Mouse (Mus musculus): ENCODE data around the gene Arid1a.

Arid1a gene

DNA sequence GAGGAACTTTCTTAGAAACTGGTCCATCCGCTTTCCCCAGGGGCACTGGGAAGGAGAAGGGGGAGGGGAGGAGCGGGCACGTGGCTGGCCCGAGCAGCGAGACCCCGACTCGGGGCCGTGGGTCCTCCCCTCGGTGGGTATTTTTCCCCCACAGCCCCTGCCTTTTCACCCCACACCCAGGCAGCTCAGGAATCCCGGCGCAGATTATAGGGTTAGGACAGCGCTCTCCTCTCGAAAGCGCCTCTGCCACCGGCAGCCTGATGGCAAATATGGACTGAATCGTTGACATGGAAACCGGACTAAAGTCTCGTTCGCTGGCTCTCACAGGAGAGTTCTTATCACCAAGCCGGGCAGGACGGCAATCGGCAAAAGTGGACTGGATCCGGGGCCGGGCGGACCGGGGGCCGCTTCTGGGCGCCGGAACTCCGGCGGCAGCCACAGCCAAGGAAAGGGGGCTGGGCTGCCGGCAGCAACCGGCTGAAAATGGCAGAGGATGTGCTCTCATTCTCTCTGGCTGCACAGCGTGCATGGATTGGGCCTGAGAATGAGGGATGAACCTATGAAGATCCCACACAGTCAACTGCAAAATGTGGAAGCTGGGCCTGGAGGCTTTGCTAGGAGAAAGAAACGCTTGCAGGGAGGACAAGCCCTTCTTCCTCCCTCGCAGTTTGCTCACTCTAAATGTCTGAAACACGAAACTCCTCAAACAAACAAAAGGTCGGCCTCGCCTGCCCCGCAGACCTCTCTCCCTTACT, at the start of gene Arid1a:
TSS of gene Arid1a (minus strand) at position 256 of the 755 bp plus-strand sequence.
- peak; percentile 92 to 95 for DNase-seq (ENCODE audit: low spot score in 2 of 2)

DNA sequence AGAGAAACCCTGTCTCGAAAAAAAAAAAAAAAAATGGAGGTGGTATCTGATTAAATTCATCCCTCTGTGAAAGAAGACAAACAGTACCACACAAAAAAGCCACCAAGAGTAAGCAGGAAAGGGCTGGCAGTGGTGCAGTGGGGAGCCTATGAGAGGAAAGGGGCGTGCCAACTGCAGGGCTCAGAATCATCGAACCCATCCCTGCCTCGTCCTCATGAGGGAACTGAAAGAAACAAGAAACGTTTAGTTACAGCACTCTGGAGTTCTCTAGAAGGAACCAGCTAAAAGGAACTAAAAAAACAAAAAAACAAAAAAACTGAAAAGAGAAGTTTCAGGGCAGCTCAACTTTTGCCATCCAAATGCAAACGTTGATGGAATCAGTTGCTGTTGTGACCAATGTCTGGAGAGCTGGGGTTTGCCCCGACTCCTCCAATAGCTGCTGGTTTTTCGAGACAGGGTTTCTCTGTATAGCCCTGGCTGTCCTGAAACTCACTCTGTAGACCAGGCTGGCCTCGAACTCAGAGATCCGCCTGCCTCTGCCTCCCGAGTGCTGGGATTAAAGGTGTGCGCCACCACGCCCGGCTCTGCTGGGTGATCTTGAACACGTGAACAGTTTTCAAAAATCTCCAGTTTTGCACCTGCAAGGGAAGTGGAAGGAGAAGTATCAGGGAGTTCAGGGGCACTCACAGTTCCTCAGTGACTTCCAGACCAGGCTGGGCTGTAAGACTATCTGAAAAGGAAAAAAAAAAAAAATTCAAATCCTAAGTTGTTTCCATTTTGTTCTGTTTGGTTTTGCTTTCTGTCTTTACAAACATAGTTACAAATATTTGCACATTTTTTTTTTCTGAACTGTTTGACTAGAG, 48.1 kb upstream of the Arid1a start:
- DNase-seq (ENCODE audit: low spot score in 2 of 2): no peak

DNA sequence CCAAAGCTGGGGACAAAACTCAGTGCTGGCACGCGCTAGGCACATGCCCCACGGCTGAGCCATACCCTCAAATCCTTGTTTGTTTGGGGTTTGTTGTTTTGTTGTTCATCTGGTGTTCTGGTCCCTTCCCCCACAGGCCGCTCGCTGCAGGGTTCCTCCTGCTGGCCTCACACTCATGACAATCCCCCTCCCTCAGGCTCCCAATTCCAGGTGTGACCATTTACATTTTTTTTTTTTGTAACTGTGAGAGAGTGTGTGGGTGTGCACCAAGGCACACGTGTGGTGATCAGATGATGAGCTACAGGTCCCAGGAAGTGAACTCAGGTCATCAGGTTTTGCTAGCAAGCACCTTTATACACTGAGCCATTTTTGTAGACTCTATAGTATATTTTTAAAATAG, 44.0 kb upstream of the Arid1a start:
- no peak for DNase-seq (ENCODE audit: low spot score in 2 of 2)

DNA sequence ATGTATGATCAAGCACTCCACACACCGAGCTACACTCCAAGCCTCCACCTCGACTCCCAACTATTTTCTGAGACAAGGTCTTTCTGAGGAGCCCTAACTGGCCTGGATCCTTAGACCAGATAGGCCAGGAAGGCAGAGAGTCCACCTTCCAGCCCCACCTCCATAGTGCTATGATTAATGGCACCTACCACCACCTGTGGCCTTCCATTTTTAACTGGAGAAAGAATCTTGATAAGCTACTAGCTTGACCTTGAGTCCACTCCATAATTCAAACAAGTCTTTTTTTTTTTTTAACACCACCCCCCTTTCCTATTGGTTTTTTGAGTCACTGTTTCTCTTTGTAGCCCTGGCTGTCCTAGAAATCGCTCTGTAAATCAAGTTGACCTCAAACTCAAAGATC, 36.7 kb upstream of the Arid1a start:
- no peak for DNase-seq (ENCODE audit: low spot score in 2 of 2)

DNA sequence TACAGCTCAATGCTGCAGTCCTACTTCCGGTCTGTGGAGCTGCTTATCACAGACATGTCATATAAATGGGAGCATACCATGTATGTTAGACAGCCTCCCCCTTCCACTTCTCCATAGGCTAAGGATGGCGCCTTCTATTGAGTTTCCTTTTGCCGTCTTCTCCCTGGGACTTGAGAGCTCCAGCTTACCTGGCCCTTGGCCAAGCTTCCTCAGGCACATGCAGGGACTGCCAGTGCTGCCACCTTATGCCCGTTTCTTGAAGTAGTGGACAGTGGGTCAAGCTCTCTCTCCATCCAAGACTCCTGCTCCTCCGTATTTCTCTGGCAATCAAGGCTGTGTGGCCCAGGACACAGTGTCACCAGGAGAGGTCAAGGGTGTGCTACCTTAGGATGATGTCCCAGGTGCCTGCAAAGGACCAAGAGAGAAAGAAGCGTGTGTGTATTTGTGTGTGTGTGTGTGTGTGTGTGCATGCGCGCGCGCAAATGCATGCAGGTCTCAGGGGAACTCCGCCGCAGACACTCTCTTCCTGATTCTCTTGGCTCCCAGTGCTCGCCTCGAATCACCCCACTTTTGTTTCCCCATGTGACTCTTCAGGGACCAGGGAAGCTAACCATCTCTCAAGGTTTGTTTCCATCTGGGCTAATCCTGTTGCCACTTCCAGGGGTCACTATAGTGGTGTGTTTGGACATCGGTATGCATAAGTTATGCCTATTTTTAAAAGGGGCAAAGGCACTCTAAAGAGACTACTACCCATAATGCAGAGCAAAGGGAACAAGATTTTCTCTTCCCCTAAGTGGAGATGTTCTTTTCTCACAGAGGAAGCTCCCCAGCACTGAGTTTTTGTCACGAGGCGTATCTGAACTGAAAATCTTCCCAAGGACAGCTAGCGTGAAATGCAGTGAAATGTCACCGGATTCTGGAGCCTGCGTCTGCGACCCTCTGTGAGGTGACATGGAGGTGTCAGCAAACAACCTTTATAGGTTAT, 18.3 kb upstream of the Arid1a start:
- peak; percentile 35 to 77 for DNase-seq (ENCODE audit: low spot score in 2 of 2)

DNA sequence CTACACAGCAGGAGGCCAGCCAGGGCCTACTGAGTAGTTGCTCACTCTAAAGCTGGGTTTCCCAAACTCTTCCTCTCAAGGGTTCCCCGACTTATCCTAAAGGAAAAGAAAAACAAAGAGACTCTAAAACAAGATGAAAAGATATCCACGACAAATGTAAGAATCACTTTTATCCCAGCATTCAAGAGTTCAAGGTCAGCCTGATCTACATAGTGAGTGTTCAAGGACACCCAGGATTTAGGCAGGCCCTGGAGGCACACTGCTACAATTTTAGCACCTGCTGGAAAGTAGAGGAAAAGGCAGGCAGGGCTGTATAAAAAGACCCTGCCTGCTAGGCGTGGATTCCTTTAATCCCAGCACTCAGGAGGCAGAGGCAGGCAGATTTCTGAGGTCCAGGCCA, 12.6 kb upstream of the Arid1a start:
- no peak for DNase-seq (ENCODE audit: low spot score in 2 of 2)

DNA sequence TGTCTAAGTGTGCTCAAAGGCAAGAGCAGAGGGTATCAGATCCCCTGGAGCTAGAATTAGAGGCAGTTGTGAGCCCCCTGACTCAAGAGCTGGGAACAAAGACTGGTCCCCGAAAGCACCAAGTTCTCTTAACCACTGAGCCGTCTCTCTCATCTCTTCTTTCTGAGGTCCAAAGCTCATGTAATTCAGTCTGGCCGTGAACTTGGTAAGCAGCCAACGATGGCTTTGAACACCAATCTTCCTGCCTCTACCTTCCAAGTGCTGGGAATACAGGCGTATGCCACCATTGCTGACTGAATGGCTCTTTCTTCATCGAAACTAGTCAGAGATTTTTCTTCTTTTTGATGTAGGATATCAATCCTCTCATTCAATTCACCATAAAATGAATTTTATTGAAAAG, 6.5 kb upstream of the Arid1a start:
- DNase-seq (ENCODE audit: low spot score in 2 of 2): no peak

DNA sequence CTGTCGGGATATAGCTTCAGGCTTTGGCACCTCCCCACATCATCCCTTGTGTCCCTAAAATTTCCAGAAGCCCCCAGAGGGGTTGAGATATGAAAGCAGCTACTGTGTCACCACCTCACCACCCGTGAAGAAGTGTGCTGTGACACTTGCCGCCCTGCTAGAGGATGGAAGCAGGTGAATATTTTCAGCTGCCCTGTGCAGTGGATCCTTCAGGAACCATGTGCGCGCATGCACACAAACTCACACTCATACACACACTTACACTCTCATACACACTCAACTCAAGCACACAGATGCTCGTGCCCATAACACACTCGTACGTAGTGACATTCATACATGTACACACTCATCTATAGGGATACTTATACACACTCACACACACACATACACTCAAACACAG, 3.1 kb upstream of the Arid1a start:
- DNase-seq (ENCODE audit: low spot score in 2 of 2): no peak

DNA sequence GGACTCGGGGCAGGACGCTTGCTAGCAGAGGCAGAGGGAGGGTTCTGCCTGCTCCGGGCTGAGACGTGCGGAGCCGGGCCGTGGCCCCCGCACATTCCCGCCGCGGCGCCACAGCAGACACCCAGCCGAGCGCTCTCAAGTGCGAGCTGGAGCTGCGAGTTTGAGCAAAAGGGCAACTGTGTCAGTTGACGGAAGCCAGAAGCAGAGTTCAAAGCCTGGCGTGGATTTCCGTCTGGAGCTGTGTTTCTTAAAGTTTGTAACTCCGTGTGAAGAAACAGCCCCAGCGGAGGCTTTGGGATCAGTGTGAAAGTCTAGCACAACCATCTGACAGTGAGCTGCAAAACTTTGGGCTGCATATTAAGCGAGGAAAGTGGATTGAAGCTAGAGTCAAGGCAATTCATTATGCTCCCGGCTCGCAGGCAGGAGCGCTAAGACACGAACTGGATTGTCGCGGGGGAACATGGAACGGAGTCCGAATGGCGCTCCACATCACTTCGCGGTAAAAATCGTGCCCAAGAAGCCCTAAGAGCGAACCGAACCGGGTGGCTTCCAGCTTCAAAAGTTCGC, 783 bp upstream of the Arid1a start:
- DNase-seq (ENCODE audit: low spot score in 2 of 2): peak; percentile 83 to 95

DNA sequence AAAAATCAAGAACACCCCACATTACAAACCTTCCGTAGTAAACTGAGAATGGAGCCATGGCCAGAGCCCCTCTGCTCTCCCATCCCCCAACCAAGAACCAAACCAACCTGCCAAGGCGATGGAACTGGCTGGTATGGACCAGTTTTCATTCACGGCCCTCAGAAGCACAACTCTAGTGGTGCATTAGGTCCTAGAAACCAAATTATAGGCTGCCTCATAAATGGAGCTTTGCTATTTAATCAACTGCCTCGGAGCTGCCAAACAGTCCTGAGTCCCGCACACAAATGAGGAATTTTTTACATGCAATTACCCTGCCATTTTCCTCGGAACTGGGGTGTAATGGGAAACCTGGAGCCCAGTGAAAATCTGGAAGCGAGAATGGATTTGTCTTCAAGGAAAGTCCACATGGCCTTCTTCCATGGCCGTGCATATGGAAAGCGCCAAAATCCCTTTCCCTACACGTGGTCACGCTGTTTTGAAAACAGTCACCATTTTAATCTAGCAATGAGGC, 653 bp downstream of the Arid1a start:
- DNase-seq (ENCODE audit: low spot score in 2 of 2): no peak

DNA sequence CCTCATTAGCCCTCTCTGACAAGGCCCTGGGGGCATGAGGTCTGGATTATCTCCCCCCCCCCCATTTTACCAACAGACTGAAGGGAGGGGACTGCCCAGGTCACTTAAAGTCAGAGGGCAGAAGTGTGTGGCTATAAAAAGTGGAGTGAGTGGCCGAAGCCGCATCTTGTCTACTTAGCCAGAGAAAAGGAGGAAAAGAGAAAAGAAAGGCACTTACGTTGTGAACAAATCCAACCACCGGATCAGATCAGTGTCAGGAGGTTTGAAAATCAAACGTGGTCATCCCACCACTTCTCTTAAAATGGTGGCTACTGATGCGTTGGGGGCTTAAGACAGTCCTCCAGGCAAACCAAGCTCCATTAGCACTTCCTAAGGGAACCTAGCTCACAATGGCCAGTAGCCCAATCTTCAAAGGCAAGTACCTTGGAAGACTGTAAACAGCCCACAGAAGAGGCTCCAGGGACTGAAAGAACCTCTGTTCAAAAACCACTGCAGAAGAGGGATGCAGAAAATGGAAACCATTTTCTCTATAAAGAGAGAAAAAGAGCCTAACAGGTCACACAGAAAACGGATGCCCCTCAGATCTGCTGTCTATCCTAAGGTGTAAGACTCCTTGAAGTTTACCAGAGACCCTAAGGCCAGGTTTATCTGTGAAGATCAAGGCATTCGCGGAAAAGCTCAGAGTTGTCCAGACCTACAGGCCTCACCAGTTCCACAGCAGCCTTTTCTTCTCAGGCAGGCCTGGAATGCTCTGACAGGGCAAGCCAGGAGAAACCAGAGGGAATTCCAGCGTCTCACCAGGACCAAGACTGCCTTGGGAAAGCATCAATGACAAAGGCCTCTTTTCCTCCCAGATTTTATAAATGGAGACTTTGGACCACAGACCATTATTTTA, 1.5 kb downstream of the Arid1a start:
- no peak for DNase-seq (ENCODE audit: low spot score in 2 of 2)

DNA sequence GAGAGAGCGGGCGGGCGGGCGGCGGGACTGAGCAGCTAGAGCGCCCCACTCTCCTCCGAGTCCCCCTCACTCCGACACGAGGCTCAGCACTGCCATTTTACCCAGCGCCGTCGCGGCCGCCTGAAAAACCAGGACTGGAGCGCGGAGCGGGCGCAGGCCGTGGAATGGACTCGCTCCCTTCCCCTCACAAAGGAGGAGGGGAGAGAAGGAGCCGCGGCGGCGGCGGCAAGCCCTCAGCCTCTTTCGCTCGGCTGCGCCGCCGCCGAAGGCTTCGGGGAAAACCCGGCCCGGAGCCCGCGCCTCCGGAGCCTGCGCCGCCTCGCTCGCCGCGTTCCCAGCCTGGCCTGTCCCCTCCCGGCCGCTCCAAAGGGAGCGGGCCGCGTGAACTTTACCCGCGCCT, 2.3 kb downstream of the Arid1a start:
- peak; percentile 99 to 100 for DNase-seq (ENCODE audit: low spot score in 2 of 2)

DNA sequence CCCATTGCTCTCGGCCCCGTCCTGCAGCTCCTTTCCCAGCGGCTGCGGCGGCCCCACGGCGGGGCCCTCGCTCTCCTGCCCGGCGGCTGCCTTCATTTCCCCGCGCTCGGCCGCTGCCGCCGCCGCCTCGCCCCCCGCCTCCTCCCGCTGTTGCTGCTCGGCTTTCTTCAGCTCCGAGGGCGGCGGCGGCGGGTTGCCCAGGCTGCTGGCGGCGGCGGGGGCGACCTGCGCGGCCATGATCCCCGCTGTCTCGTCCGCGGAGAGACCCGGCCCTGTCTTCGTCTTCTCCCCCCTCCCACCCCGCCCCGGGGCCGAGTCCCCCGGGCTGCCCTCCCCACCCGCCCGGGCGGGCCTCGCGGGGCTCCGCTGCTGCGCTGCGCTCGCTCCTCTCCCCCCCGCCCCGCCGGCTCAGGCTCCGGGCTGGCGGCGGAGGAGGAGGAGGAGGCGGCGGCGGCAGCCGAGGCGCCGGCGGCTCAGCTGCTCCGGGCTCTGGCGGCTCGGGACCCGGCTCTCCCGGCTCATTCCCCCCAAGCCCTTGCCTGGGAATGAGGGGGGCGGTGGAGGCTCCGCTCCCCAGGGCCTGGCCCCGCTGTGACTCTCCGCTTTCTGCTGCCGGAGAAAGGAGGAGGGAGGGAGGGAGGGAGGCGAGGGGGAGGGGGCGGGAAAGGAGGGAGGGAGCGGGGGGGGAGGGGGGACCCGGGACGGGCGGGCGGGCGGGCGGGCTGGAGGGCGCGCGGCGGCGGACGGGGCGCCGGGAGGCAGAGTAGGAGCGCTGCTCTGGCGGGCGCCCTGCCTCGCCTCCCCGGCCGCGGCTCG, 3.0 kb downstream of the Arid1a start:
- peak; percentile 46 to 61 for DNase-seq (ENCODE audit: low spot score in 2 of 2)

DNA sequence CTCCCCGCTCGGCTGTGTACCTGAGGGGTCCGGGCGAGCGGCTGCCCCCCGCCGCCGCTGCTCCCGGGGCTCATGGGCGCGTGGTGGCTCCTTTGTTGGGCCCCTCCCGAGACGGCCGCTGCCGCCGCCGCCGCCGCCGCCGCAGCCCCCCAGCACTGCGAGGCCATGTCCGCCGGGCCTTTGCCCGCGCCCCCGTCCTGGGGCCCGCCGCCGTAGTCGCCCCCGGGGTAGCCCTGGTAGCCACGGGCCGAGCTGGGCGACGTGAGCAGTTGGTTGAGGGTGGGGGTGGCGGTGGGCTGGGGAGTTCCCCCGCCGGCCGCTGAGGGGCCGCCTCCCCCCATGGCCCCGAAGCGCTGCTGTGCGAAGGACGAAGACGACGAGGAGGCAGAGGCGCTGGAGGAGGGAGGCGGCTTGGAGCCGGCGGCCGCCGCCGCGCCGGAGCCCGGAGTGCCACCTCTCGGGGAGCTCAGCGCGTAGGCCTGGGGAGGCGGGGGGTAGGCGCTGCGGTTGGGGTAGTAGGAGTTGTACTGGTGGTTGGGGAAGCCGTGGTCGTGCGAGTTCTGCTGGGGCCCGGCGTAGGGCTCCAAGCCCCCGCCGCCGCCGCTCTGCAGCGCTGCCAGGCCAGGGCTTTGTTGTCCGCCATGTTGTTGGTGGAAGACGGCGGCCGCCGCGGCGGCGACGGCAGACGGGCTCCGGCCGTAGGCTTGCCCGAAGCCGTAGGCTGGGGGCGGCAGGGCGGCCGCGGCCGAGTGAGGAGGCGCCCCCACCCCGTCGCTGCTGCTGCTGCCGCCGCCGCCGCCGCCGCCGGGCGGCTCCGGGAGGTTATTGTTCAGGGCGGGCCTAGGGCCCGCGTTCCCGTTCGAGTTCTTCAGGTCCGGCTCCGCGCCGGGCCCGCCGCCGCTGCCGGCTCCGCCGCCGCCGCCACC, 3.9 kb downstream of the Arid1a start:
- DNase-seq (ENCODE audit: low spot score in 2 of 2): peak in 1 of 2 experiments; percentile 40

DNA sequence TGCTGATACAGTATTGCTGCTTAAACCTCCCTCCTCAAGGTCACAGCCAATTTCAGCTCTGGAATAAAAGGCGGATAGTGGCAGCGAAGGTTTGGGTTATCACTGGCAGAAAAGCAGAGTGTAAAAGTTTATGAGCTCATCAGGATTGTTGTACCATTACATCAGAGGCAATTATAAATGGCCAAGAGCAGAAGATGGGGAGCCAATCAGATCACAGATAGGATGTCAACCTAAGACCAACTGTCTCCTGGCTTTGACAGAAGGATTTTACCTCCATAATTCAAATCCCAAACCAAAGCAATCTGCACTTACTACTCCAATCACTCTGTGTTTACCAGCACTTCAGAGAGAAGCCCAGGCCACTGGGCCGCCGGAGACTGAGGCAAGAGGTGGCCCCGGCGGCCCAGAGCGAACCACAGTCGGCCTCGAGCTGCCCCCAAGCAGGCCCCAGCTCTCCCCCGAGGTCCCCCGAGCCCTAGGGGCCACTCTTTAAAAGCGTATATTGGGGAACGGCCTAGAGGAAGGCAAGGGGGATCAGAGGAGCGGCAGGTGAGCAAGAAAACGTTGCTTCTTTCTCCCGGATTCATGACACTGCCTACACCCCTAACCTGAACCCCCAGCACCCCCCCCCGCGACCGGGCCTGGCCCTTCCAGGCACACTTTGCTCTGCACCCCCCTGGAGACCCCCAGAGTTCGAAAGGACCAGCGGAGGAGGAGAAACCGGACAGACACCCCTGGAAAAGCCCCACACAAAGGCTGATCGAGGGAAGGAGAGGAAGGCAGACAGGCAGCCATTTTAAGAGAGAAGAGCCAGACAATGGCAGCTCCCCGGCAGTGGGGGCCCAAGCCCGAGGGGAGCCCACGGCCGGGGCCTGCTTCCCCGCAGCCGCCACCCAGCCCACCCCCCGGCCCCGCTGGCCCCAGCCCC, 4.8 kb downstream of the Arid1a start:
- DNase-seq (ENCODE audit: low spot score in 2 of 2): peak; percentile 30 to 70

DNA sequence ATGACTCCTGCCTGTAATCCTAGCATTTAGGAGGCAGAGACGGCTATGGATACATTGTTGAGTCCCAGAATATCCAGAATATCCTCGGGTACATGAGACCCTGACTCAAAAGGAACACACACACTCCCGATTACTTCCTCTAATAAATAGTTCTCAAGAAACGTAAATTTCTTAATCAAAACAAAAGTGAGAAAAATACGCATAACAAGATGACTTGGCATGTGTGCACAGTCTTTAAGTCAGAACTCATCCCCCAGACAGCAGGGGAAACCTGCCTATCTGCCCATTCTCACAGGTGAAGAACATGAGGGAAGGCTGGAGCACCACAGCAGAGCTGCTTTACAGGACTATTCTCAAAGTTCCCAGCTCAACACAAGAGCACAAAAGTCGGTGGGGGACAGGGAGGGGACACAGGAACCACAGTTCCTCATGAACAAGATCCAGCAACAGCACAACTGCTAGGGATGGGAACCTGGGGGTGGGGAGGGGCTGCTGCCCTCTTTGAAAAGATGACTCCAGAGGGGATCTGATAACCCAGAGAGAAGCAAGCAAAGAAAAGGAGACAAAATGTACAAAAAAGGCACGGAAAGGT, 6.3 kb downstream of the Arid1a start:
- DNase-seq (ENCODE audit: low spot score in 2 of 2): no peak

DNA sequence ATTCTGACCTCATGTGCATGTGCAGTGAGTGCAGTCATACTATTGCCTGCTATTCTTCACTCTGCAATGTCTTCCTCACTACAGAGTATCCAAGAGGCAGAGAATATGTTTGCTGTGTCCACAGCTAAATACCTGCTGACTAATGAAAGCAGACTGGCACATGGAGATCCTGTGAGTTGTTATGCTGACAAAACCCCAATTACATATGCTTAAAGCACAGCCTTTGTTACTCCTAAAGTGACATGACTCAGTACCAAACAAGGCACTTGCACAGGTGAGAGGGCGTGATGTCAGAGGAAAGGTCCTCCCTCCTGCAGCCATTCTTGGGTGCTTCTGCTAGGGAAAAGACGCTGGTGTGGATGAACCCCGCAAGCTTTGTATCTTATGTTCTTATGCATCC, 21.3 kb downstream of the Arid1a start:
- DNase-seq (ENCODE audit: low spot score in 2 of 2): no peak

Measured in frontal cortex, postnatal 36 days (tissue).